Mouse (Mus musculus) splenic B cell, adult 2 months (primary cell): ENCODE data around the gene AW549877.
A peak's percentile ranks its signal among the peaks of the same experiment; 100 is the strongest.

Source experiments
- DNase-seq: peaks from one replicate; pipeline ENCODE4 v3.0.0-alpha.2; 2011; ENCODE audit warnings: low read depth, low spot score
- H3K27me3 ChIP-seq: 2 replicates; pipeline ENCODE4 v1.6.1; 2012; ENCODE audit warnings: mild to moderate bottlenecking, low read length, moderate library complexity, mixed read lengths; ENCODE audit not compliant: control insufficient read depth, poor library complexity, insufficient read depth, severe bottlenecking
- H3K36me3 ChIP-seq: 2 replicates; pipeline ENCODE4 v1.6.1; 2012; ENCODE audit warnings: mild to moderate bottlenecking, low read length, moderate library complexity, mixed read lengths; ENCODE audit not compliant: control insufficient read depth, poor library complexity, insufficient read depth, severe bottlenecking

The AW549877 gene

GRCm38 (mm10) chr15:4013873-4014272 is 18.3 kb upstream of the AW549877 start:
- no peaks in the 10 kb centered on the region for H3K27me3 ChIP-seq
- no peaks in the 10 kb centered on the region for H3K36me3 ChIP-seq
- DNase-seq = no peak

- Histone ChIP-seq H3K27me3 (no peaks in the 10 kb centered on the region), H3K36me3 (no peaks in the 10 kb centered on the region)
- no peak for DNase-seq
These were observed 5.0 kb upstream of the AW549877 start for GRCm38 (mm10) chr15:4000536-4000935.

DNA sequence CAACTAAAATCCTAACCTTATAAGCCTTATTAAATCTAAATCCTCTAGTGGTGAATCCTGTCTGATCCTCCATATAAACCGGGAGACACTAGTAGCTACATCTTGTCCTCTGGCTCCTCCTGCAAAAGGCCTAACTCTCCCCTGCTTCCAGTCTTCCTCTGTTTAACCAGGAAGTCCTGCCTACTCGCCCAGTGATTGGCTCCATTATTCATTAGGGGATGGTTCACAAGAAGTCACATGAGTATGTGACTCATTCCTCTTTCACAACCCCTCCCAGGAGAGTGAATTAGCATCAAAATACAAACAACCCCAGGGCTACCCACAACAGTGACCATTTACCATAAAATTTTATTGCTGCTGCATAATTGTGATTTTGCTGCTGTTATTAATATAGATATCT is 3.6 kb upstream of the AW549877 start:
- H3K27me3 ChIP-seq = no peaks in the 10 kb centered on the region
- H3K36me3 ChIP-seq = no peaks in the 10 kb centered on the region
- no peak for DNase-seq

DNA sequence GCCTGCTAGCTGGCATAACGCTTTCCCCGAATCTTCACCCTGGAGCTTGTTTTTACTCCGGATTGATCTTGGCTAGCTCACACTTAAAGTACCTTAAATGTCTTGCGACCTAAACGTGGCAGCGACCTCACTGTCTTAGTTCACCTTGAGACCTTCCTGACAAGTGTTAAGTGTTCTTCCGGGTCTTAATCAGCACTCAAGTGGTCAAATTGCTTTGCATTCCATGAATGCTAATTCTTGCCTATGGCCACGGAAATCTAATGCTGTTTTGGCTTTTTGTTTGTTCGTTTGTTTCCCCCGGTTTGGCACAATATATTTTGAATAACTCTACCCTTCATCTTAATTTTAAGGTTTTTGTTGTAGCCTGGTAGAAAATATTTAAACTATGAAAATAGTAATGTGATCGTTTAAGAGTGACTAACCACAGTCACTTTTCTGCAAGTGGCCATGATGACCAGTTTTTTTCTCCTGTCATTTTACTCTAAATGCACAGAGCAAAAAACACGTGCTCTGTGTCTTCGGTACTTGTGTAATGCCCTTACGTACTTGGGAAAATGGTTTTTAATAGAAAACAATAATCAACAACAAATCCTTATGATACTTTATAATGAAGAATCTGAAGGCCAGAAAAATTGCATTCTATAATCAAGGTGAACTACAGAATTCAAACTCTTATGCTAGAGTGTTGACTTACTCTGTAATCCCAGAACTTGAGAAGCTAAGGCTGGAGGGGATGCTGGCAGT is 895 bp upstream of the AW549877 start:
- no peaks in the 10 kb centered on the region for H3K27me3 ChIP-seq

GRCm38 (mm10) chr15:3994852-3995447 is 594 bp downstream of the AW549877 start:
- Histone ChIP-seq H3K36me3 (peaks cover 7% of the 10 kb centered on the region), H3K27me3 (no peaks in the 10 kb centered on the region)
- peak; percentile 41 for DNase-seq

More for the DNA sequence above, 895 bp upstream of the AW549877 start:
- H3K36me3 ChIP-seq = peaks cover 2% of the 10 kb centered on the region; the same call in 1 of the 2 replicates
- no peak for DNase-seq

DNA sequence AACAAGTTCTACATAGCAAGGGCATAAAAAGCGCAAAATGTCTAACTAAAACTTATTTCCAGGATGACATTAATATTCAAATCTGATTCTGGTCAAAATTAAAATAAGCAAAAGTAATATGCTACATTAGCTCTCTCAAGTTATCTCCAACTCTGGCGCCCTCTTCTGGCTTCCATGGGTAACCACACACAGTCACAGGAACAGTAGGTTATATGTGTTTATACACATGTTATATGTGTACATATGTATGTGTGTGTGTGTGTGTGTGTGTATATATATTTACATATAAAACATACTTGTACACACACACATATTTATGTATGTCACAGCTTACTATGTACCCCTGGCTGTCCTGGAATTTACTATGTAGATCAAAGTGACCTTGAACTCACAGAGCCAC is 7.6 kb downstream of the AW549877 start:
- peaks cover 15% of the 10 kb centered on the region for H3K36me3 ChIP-seq
- no peaks in the 10 kb centered on the region for H3K27me3 ChIP-seq
- peak; percentile 73 for DNase-seq

GRCm38 (mm10) chr15:3984876-3985275 is 10.7 kb downstream of the AW549877 start:
- H3K36me3 ChIP-seq = peaks cover 9% of the 10 kb centered on the region; the same call in 1 of the 2 replicates
- no peaks in the 10 kb centered on the region for H3K27me3 ChIP-seq
- no peak for DNase-seq

DNA sequence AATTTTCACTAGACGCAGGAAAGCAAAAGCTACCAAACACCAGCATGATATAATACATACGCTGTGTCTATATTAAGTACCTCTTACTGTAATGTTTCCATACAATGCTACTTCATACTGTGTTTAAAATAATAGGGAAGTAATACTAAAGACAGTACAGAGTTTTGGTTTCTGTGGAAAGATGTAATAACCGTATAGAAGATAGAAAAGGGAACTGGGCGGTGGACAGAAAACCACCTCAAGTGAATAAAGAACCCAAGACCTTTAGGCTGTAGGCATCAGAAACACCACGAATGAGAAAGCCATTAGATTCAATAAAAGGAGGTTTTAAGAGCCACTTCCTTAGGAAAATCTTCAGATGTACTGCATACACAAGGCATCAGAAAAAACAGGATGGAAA is 12.8 kb downstream of the AW549877 start:
- Histone ChIP-seq H3K27me3 (no peaks in the 10 kb centered on the region), H3K36me3 (peaks cover 9% of the 10 kb centered on the region; the same call in 1 of the 2 replicates)
- peak; percentile 85 for DNase-seq

GRCm38 (mm10) chr15:3979871-3980270 is 15.7 kb downstream of the AW549877 start:
- Histone ChIP-seq H3K27me3 (no peaks in the 10 kb centered on the region), H3K36me3 (peaks cover 2% of the 10 kb centered on the region; the same call in 1 of the 2 replicates)
- DNase-seq = peak; percentile 64

GRCm38 (mm10) chr15:3979061-3979848 is 16.3 kb downstream of the AW549877 start, which contains the start of gene Fbxo4:
Gene Fbxo4, minus strand, starts transcription at chr15:3979573.
- Histone ChIP-seq H3K27me3 (no peaks in the 10 kb centered on the region), H3K36me3 (no peaks in the 10 kb centered on the region; the same call in 1 of the 2 replicates)
- DNase-seq = peak; percentile 85

- DNase-seq = no peak
- H3K27me3 ChIP-seq = no peaks in the 10 kb centered on the region
- no peaks in the 10 kb centered on the region for H3K36me3 ChIP-seq
These were observed 17.3 kb downstream of the AW549877 start for GRCm38 (mm10) chr15:3978279-3978678.

DNA sequence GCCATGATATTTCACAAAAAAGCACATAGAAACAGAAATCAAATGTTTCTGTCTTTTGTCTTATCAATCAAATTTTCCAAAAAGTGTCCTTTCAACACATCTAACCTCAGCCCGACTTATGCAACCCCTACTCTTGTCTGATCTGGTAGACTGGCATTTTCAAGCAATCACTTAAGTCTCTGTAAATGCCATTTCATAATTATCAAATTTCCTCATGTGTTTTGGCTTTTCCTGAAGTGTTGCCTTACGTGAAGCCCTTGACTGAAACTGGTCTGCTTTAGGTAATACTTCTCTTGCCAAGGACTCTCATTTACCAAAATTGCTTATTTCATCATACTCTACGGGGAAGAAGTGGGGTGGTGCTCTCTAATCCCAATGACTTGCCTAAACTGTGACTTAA is 22.2 kb downstream of the AW549877 start:
- DNase-seq = no peak
- peaks cover 3% of the 10 kb centered on the region; the same call in 1 of the 2 replicates for H3K36me3 ChIP-seq

GRCm38 (mm10) chr15:3970193-3970592 is 25.4 kb downstream of the AW549877 start:
- Histone ChIP-seq H3K27me3 (no peaks in the 10 kb centered on the region), H3K36me3 (peaks cover 4% of the 10 kb centered on the region)
- no peak for DNase-seq

More for the DNA sequence above, 22.2 kb downstream of the AW549877 start:
- no peaks in the 10 kb centered on the region for H3K27me3 ChIP-seq

DNA sequence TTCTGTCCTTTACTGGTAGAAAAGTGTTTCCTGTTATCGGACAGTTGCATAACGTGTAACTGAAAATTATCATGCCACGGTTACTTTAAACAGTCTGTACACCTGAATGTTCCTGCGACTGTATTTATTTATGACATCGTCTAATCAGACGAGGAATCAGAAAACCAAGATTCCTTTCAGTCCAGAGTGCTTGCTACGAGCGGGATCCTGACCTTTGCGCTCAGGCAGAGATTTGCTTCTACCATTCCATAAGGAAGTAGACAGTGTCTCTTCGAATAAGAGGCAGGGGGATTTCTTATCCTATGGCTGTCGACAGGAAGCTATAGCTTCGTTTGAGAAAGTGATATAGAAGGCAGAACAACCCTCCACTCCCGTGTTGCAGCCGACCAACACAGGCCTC is 25.8 kb downstream of the AW549877 start:
- no peak for DNase-seq
- H3K27me3 ChIP-seq = no peaks in the 10 kb centered on the region
- peaks cover 4% of the 10 kb centered on the region for H3K36me3 ChIP-seq

GRCm38 (mm10) chr15:3962251-3962650 is 33.3 kb downstream of the AW549877 start:
- no peak for DNase-seq
- no peaks in the 10 kb centered on the region for H3K36me3 ChIP-seq
- H3K27me3 ChIP-seq = no peaks in the 10 kb centered on the region
